Comparison of ENCODE assay signal across 27 mouse cellular contexts in genomic region chr16:22679641-22680040, GRCm38 (mm10).
"Had no signal": no experiment of that assay in that cellular context is flagged by ENCODE, and none has a peak within 500 bp of the region (broad histone marks: within the 10 kb centered on the region; RNA-seq: fewer than 3 reads in every experiment).

No protein-coding gene starts in this region.

- H3K4me1 ChIP-seq: heart, embryonic 13.5 days; heart, embryonic 15.5 days; hindbrain, embryonic 13.5 days; hindbrain, embryonic 15.5 days; kidney, embryonic 15.5 days; limb, embryonic 12.5 days; limb, embryonic 15.5 days; liver, embryonic 12.5 days had no signal

- H3K27me3 ChIP-seq: heart, embryonic 13.5 days; heart, embryonic 15.5 days; hindbrain, embryonic 13.5 days; hindbrain, embryonic 15.5 days; kidney, embryonic 15.5 days; limb, embryonic 12.5 days; limb, embryonic 15.5 days; liver, embryonic 12.5 days had no signal

- H3K4me3 ChIP-seq: heart, adult 2 months; heart, embryonic 13.5 days; heart, embryonic 15.5 days; hindbrain, embryonic 13.5 days; hindbrain, embryonic 15.5 days; kidney, embryonic 15.5 days; limb, embryonic 12.5 days; limb, embryonic 15.5 days; liver, embryonic 12.5 days had no signal

- DNase-seq: gastrocnemius, postnatal 14 days; gastrocnemius, postnatal 36 days; heart, adult 11 months; heart, adult 2 months; heart, postnatal 14 days; heart, postnatal 36 days; kidney, adult 11 months; kidney, adult 2 months; kidney, adult 9 months; kidney, postnatal 14 days; kidney, postnatal 36 days; layer of hippocampus, adult 9-11 months; layer of hippocampus, postnatal 36 days; left cerebral cortex, postnatal 4 days had no signal

- H3K27ac ChIP-seq: heart, adult 2 months; heart, embryonic 13.5 days; heart, embryonic 15.5 days; hindbrain, embryonic 13.5 days; hindbrain, embryonic 15.5 days; hindbrain, postnatal 0 days; kidney, embryonic 15.5 days; kidney, postnatal 0 days; limb, embryonic 12.5 days; limb, embryonic 15.5 days; liver, embryonic 12.5 days; liver, embryonic 14.5 days had no signal

- H3K4me2 ChIP-seq: heart, embryonic 11.5 days; heart, embryonic 13.5 days; heart, embryonic 15.5 days; hindbrain, embryonic 13.5 days; hindbrain, embryonic 15.5 days; kidney, embryonic 15.5 days; limb, embryonic 12.5 days; limb, embryonic 15.5 days; liver, embryonic 12.5 days had no signal

- H3K9me3 ChIP-seq: heart, embryonic 13.5 days; heart, embryonic 15.5 days; hindbrain, embryonic 13.5 days; hindbrain, embryonic 15.5 days; kidney, embryonic 15.5 days; limb, embryonic 12.5 days; limb, embryonic 15.5 days; liver, embryonic 12.5 days had no signal

- H3K9ac ChIP-seq: heart, embryonic 13.5 days; heart, embryonic 15.5 days; hindbrain, embryonic 13.5 days; hindbrain, embryonic 15.5 days; kidney, embryonic 15.5 days; limb, embryonic 12.5 days; limb, embryonic 15.5 days; liver, embryonic 12.5 days; liver, embryonic 14.5 days had no signal

- ATAC-seq: hindbrain, postnatal 0 days; intestine, embryonic 16.5 days; liver, embryonic 12.5 days had no signal

- H3K36me3 ChIP-seq: heart, embryonic 13.5 days; heart, embryonic 15.5 days; hindbrain, embryonic 13.5 days; hindbrain, embryonic 15.5 days; kidney, embryonic 15.5 days; limb, embryonic 12.5 days; limb, embryonic 15.5 days; liver, embryonic 12.5 days had no signal
